Mouse (Mus musculus) CH12.LX (cell line): Measurements from ENCODE around the gene Fam184a. TPM values are rescaled to one million over a fixed set of nuclear protein-coding genes. Genes with fewer than 3 reads are reported as not detected.
"Not testable (repeated sequence)": the region's sequence is repeated elsewhere in the genome, so short reads cannot be mapped to it uniquely, and the experiment has no call there.

Source experiments
- DNase-seq: peaks from one replicate; pipeline ENCODE4 v3.0.0-alpha.2; 2013; ENCODE audit errors: extremely low read depth
- H3K27ac ChIP-seq: 2 replicates; pipeline ENCODE4 v1.5.1; 2012; ENCODE audit warnings: low read depth, mild to moderate bottlenecking, control low read depth, moderate library complexity; ENCODE audit not compliant: insufficient read depth
- H3K27me3 ChIP-seq: replicated peaks from 2 replicates; pipeline ENCODE3; 2012; ENCODE audit warnings: inconsistent platforms
- H3K36me3 ChIP-seq, 2 experiments: replicated peaks in 1 of 2; 2 replicates each; pipeline versions ENCODE3 to v1.6.1; 2012; ENCODE audit warnings: inconsistent platforms in 1 of 2, low read length in 1 of 2, mild to moderate bottlenecking in 1 of 2, mixed read lengths in 1 of 2, moderate library complexity in 1 of 2; ENCODE audit not compliant: control insufficient read depth in 1 of 2, insufficient read depth in 1 of 2
- H3K4me1 ChIP-seq, 2 experiments: 2 replicates each; pipeline ENCODE4 v1.6.1; 2012; ENCODE audit warnings: inconsistent platforms in 1 of 2, moderate library complexity in 1 of 2; ENCODE audit not compliant: insufficient read depth in 2 of 2, control insufficient read depth in 1 of 2
- H3K4me2 ChIP-seq: 2 replicates; pipeline ENCODE4 v1.6.1; 2012; ENCODE audit warnings: low read depth, mild to moderate bottlenecking, control low read depth; ENCODE audit not compliant: poor library complexity, insufficient read depth, severe bottlenecking
- H3K4me3 ChIP-seq, 3 experiments: fragments of 150-350 bp in 1 of 3; sonication (generic) in 1 of 3; replicated peaks in 1 of 3; 2 replicates each; pipeline versions ENCODE3 to v1.5.1; 2011 to 2012; ENCODE audit warnings: low read depth in 2 of 3, low read length in 2 of 3, mild to moderate bottlenecking in 2 of 3, moderate library complexity in 2 of 3, control low read depth in 1 of 3, improper control_type of control experiment in 1 of 3, inconsistent platforms in 1 of 3, mixed read lengths in 1 of 3; ENCODE audit not compliant: poor library complexity in 1 of 3
- H3K79me2 ChIP-seq: replicated peaks from 2 replicates; pipeline ENCODE4 v1.6.1; 2012; ENCODE audit warnings: mild to moderate bottlenecking, moderate library complexity; ENCODE audit not compliant: control insufficient read depth, poor library complexity, insufficient read depth, severe bottlenecking; ENCODE audit errors: extremely low read depth
- H3K9ac ChIP-seq: 2 replicates; pipeline ENCODE4 v1.6.1; 2012; ENCODE audit warnings: low read depth, mild to moderate bottlenecking, control low read depth, moderate library complexity; ENCODE audit not compliant: insufficient read depth
- H3K9me3 ChIP-seq: replicated peaks from 2 replicates; pipeline ENCODE3; 2012; ENCODE audit warnings: low read length, inconsistent platforms, mixed read lengths
- BHLHE40 ChIP-seq: IDR thresholded peaks from 2 replicates; pipeline ENCODE4 v1.6.1; 2011; ENCODE audit warnings: mild to moderate bottlenecking, low read depth, low read length, improper control_type of control experiment
- ETS1 ChIP-seq: conservative IDR thresholded peaks from 2 replicates; pipeline ENCODE4 v1.6.1; 2012; ENCODE audit warnings: low read depth, mild to moderate bottlenecking, inconsistent platforms, low read length, improper control_type of control experiment, moderate library complexity
- JUN ChIP-seq: IDR thresholded peaks from 2 replicates; pipeline ENCODE4 v1.6.1; 2011; ENCODE audit warnings: low read depth, mild to moderate bottlenecking, low read length, improper control_type of control experiment, moderate library complexity; ENCODE audit not compliant: insufficient read depth
- KAT2A ChIP-seq: IDR thresholded peaks from 2 replicates; pipeline ENCODE4 v1.6.1; 2012; ENCODE audit warnings: low read length, improper control_type of control experiment, inconsistent platforms; ENCODE audit not compliant: insufficient replicate concordance
- MEF2A ChIP-seq: IDR thresholded peaks from 2 replicates; pipeline ENCODE4 v1.6.1; 2014; ENCODE audit warnings: low read depth, mild to moderate bottlenecking, inconsistent platforms, low read length, improper control_type of control experiment, borderline replicate concordance
- MYC ChIP-seq: IDR thresholded peaks from 2 replicates; pipeline ENCODE4 v1.6.1; 2011; ENCODE audit warnings: low read depth, mild to moderate bottlenecking, improper control_type of control experiment, low read length
- NRF1 ChIP-seq: IDR thresholded peaks from 2 replicates; pipeline ENCODE4 v1.6.1; 2014; ENCODE audit warnings: low read depth, mild to moderate bottlenecking, inconsistent platforms, low read length, improper control_type of control experiment, moderate library complexity
- PAX5 ChIP-seq: IDR thresholded peaks from 2 replicates; pipeline ENCODE4 v1.6.1; 2012; ENCODE audit warnings: low read length, inconsistent platforms, mixed read lengths
- POLR2AphosphoS2 ChIP-seq: IDR thresholded peaks from 2 replicates; pipeline ENCODE4 v1.6.1; 2011; ENCODE audit warnings: low read depth, low read length, improper control_type of control experiment
- RCOR1 ChIP-seq: conservative IDR thresholded peaks from 2 replicates; pipeline ENCODE4 v1.6.1; 2012; ENCODE audit warnings: low read depth, mild to moderate bottlenecking, inconsistent platforms, low read length, improper control_type of control experiment
- TBP ChIP-seq: conservative IDR thresholded peaks from 2 replicates; pipeline ENCODE4 v1.6.1; 2011; ENCODE audit warnings: low read depth, low read length, improper control_type of control experiment
- USF2 ChIP-seq: conservative IDR thresholded peaks from 2 replicates; pipeline ENCODE4 v1.6.1; 2011; ENCODE audit warnings: low read depth, low read length, improper control_type of control experiment
- ZNF384 ChIP-seq: IDR thresholded peaks from 2 replicates; pipeline ENCODE4 v1.6.1; 2012; ENCODE audit warnings: low read depth, low read length, improper control_type of control experiment, inconsistent platforms
- dilution Hi-C: fragments of 300-500 bp; cut with MboI; formaldehyde crosslinking; loops from 2 replicates; pipeline ENCODE4 v1.14.3; 2020; ENCODE audit warnings: low sequenced_read_pairs; ENCODE audit not compliant: extremely low pct_unique_long_range_greater_than_20kb, extremely low pct_ligation_motif_present
- in situ Hi-C: fragments of 300-500 bp; cut with MboI; formaldehyde crosslinking; loops from 3 replicates; pipeline ENCODE4 v1.14.3; 2019; ENCODE audit warnings: low sequenced_read_pairs, low pct_ligation_motif_present, low pct_unique_long_range_greater_than_20kb, mixed read lengths
- polyA plus RNA-seq: library from polyadenylated mRNA; unstranded; fragments of >175 nt; gene quantifications from 2 replicates; pipeline ENCODE4 v1.2.1, GENCODE M21; 2012; ENCODE audit warnings: low read depth; ENCODE audit not compliant: insufficient read length
- total RNA-seq, 2 experiments: library from RNA; depleted of rRNA; stranded (reverse); fragments of 300-350 nt in 1 of 2; fragments of >200 nt in 1 of 2; gene quantifications; 2 replicates each; pipeline ENCODE4 v1.2.3; 2012 to 2014

Fam184a gene
- total and polyA plus RNA-seq, 3 experiments = not detected

DNA sequence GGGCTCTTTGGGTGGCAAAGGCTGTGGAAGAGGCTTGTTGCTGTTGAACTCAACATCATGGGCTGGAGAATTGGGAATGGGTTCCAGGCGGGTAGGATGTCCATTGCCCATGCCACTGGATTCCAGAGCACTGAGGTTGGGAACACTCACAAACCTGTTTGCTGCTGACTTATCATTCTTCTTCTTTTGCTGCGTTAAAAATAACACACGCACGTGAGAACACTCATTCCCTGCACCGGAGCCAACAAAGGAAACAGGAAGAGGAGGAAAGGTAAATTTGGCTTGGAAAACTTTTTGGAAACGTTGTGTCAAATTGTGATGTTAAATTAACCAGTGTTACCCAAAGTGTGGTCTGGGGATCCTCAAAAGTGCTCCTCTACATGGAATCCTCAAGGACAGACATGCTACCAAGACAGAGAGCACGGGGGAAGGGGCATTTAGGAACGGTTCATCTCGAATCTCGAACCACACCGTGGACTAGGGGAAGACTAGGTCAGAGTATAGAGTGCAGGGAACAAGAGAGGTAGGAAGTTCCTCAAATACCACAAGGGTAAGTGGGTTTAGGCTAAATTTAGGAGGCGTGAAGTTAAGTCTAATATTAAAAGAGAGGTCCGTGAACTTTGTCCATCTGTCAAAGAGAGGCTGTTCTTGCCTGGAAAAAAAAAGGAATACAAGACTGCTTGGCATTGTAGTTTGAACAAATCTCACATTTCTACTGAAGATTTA, 115.5 kb downstream of the Fam184a start:
- peaks cover 4 to 6% of the 10 kb centered on the region in 2 experiments; a peak in 1 of 4 replicates for H3K4me1 ChIP-seq
- no peak overlapping the region for H3K4me3 ChIP-seq
- in situ Hi-C loops (loop anchor here (10.0 kb wide), 1 partner anchor 169 kb away; no protein-coding TSS in a partner anchor), dilution Hi-C loops (no loop called here)
- H3K27ac ChIP-seq = no peak overlapping the region
- H3K79me2 ChIP-seq = no peaks in the 10 kb centered on the region
- peak overlapping the region; percentile 42; the same call in 1 of the 2 replicates for H3K4me2 ChIP-seq
- DNase-seq = no peak
- H3K9me3 ChIP-seq = no peaks in the 10 kb centered on the region
- TF ChIP-seq PAX5 (no peak), JUN (no peak), MEF2A (no peak), BHLHE40 (peak; percentile 70)
- no peak overlapping the region for H3K9ac ChIP-seq
- no peaks in the 10 kb centered on the region for H3K36me3 ChIP-seq
- no peaks in the 10 kb centered on the region for H3K27me3 ChIP-seq

DNA sequence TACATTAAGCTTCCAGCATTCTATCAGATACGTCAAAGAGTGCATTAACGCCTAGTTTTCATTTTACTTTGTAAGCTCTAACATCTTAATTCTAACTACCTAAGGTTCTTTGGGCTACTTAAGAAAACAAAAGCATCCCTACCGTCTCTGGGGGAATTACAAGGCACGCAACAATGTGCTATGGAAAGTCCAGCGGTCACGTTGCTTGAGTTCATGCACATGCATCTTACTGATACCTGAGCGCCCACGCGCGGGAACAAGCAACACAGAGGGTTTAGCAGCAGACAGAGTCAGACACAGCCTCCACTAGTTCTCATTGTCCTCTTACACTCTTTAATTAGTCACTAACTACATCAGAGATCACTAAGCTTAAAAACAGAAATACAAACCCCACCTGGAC, 116.8 kb downstream of the Fam184a start:
- TF ChIP-seq PAX5 (no peak), BHLHE40 (peak; percentile 84), USF2 (no peak), RCOR1 (no peak), POLR2AphosphoS2 (no peak), KAT2A (no peak), MYC (0 out of 2 replicates have a peak, but pooled peaks have one; percentile 14), ETS1 (peak; percentile 26; the same call in 1 of the 2 replicates), NRF1 (no peak)
- TF ChIP-seq, all 38 proteins: peak for 3
- Histone ChIP-seq H3K4me2 (peak overlapping the region; percentile 59), H3K4me1 (peaks cover 4 to 6% of the 10 kb centered on the region in 2 experiments; a peak in 1 of 4 replicates), H3K9me3 (no peaks in the 10 kb centered on the region), H3K36me3 (no peaks in the 10 kb centered on the region), H3K27ac (no peak overlapping the region), H3K4me3 (no peak overlapping the region), H3K27me3 (no peaks in the 10 kb centered on the region), H3K9ac (no peak overlapping the region), H3K79me2 (no peaks in the 10 kb centered on the region)
- dilution Hi-C loops (no loop called here), in situ Hi-C loops (loop anchor here (10.0 kb wide), 1 partner anchor 171 kb away; no protein-coding TSS in a partner anchor)
- DNase-seq = no peak

DNA sequence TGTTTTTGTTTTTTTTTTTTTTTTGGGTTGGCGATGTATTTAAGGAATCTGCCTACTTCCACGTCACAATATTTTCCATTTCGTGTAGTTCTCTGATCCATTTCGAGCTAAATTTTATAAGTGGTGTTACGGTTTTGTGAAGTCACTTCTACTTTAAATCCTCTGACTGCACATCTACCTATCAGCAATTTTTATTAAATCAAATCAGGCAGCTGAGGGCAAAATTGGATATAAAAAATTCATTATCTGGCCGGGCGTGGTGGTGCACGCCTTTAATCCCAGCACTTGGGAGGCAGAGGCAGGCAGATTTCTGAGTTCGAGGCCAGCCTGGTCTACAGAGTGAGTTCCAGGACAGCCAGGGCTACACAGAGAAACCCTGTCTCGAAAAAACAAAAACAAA, 120.6 kb downstream of the Fam184a start, which contains the start of gene Mcm9:
Gene Mcm9 (minus strand): TSS at position 101 of the 400 bp plus-strand sequence.
- H3K4me2 ChIP-seq, H3K27me3 ChIP-seq, dilution Hi-C loops, DNase-seq, H3K9me3 ChIP-seq: not testable (repeated sequence)
- in situ Hi-C loops = loop anchor here (10.0 kb wide), 1 partner anchor 174 kb away; no protein-coding TSS in a partner anchor
- H3K27ac ChIP-seq = peak within 1 kb of the TSS; percentile 90
- peaks cover 7 to 13% of the 10 kb centered on the region in 2 experiments for H3K4me1 ChIP-seq
- TF ChIP-seq TBP = 0 out of 2 replicates have a peak, but pooled peaks have one; percentile 40
- TF ChIP-seq ZNF384 = 0 out of 2 replicates have a peak, but pooled peaks have one; percentile 8
- H3K4me3 ChIP-seq = peak within 1 kb of the TSS; percentile 82 to 94 (median 83)
- peaks cover 11% of the 10 kb centered on the region; the same call in 1 of the 2 replicates for H3K79me2 ChIP-seq
- peaks cover 8 to 15% of the 10 kb centered on the region in 2 experiments for H3K36me3 ChIP-seq
- peak within 1 kb of the TSS; percentile 90 for H3K9ac ChIP-seq
